Mouse (Mus musculus) kidney, postnatal 14 days (tissue): ENCODE data around the gene Fam171b.
A peak's percentile ranks its signal among the peaks of the same experiment; 100 is the strongest.

Experiments used
- DNase-seq: peaks from one replicate; pipeline ENCODE4 v3.0.0; 2022; ENCODE audit warnings: mixed read lengths

The Fam171b gene

DNA sequence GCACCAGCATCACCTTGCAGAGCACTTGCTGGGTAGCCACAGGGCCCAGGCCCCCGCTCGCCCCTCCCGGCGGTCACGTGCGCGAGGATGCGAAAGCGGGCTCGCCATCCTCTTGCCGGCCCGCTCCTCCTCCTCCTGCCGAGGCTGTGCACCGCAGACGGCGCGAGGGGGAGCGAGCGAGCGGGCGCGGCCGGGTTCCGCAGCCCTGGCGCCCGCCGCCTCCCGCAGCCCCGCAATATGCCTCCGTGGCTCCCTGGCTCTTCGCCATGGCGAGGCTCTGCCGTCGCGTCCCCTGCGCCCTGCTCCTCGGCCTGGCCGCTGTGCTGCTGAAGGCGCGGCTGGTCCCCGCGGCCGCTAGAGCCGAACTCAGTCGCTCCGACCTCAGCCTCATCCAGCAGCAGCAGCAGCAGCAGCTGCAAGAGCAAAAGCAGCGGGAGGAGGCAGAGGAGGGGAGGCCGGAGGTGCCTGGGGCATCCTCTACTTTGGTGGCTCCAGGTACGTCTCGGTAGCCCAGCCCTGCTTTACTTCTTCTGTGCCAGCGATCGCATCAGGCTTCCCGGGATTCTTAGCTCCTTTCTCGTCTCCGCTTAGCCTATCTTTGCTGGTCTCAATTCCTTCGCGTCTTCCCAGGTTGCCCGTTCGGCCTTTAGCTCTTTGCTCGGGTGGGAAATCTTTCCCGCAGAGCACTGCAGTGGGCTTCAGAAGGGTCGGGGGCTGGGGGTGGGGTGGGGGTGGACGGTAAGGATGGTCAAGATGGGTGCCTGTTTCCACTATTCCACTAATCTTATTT is at the start of gene Fam171b:
Fam171b (plus strand) TSS at position 154 of the 790 bp plus-strand sequence.
- DNase-seq, result peak; percentile 70

DNA sequence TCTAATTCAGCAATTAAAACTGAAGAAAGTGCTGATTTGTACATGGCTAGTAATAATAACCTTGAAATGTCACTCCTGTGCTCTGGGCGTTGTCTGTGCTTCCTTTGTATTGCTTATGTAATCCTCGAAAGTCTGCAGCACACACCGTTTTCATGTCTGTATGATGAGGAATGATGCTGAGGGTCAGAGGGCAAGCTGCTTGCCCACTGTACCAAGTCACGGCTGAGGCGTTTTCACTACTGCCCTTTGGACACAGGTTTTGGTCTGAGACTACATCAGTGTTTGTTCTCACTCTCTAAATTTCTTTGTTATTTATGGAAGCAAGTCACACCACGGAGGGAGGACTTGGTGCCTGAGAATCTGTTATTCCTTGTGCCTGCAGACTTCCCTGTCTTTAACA is 46.4 kb upstream of the Fam171b start:
- peak; percentile 51 for DNase-seq

DNA sequence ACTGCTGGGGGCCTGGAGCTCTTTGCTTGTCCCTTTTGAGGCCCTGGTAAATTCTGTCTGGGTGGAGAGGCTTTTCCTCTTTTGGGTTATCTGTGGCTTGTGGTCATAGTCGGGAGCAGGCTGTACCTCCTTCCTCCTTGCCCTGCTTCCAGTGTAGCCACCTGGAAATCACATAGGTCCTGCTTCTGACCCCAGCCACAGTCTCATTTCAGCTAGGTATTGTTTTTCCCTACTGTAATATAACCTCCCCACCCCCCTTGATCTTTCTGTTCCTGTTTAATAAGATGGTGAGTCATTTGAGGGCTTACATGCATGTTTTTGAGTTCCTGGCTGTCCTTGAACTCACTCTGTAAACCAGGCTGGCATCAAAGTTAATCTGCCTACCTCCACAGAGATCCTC is 45.6 kb upstream of the Fam171b start:
- no peak for DNase-seq

DNA sequence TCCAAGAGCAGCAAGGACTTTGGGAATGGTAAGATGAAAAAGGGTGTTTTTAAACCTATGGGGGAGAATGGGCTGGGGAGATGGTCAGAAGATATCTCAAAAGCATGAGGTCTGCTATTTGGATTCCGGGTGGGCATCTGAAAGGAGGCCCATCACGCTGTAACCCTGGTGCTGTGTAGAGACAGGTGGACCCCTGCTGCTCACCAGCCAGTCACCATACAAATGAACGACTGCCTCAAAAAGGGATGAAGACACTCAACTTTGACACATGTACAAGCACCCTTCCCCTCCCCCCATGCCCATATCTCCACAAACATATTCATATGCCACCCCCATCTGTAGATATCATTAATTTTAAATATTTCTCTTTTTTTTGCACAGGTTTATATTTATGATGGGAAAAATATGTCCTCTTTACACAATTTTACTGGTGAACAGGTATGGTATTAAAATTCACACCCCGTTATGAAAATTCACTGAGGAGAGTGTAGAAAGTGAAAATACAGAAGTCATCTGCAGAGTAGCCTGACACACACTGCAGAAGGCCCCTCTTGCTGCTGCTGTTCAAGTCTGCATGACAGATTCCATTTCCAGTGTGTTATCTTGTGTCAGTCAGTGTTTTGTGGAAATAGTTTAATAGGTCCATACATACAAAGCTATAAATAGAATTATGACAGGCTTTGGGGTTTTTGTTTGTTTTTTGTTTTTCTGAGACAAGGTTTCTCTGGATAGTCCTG is 44.0 kb upstream of the Fam171b start:
- DNase-seq, result no peak

DNA sequence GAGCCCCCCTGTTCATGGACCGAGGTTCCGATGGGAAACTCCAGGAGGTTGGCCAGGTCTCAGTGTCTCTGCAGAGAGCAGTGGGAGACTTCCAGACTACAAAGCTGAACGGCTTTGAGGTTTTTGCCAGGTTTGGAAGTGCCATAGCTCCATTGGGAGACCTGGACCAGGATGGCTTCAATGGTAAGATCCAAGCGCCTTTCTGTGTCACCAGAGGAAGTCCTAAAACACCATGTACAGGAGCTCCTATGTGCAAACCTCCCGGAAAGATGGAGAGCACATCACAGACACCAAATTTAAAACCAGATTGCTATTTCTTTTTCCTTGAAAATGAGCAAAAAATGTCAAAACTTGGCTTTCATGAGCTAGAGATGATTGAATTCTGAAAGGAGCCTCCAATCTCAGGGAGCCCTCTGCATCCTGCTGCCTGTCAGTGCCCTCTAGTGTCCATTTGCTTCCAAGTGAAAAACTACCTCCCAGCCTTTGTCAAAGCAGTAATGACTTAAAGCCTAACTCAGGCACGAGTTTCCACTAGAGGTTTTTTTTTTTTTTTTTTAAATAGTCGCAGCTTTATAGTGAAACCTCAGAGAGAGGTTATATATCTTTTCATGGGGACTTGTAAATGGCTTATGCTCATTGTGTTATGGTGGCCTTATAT is 41.2 kb upstream of the Fam171b start:
- peak; percentile 75 for DNase-seq

DNA sequence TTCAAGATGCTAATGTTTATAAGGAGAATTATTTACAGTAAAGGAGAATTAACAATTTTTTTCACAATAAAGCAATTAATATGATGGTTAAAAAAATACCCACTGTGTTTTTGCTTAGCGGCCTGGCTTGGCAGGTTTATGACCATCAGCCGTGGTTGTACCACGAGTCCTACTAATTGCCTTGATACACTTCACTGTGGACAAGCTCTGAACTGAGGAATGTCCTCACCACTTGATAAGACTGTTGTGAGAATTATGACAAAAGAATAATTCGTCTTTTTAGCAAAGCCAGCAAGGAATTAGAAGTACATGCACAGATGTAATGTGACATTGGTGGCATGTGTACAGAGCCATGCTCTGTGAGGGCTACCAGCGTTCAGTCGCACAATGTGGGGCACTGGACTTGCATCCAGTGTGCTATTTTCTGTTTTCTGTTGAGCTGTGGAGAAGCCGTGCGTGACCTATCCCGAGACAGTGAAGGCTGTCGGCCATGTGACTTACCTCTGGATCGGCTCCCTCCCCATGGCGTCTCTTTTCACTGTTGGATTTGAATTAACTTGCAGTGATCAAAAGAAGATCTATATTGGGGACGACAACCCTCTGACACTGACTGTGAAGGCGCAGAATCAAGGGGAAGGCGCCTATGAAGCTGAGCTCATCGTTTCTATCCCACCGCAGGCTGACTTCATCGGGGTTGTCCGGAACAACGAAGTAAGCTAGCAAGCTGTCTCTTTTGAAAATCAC is 20.9 kb upstream of the Fam171b start:
- no peak for DNase-seq

DNA sequence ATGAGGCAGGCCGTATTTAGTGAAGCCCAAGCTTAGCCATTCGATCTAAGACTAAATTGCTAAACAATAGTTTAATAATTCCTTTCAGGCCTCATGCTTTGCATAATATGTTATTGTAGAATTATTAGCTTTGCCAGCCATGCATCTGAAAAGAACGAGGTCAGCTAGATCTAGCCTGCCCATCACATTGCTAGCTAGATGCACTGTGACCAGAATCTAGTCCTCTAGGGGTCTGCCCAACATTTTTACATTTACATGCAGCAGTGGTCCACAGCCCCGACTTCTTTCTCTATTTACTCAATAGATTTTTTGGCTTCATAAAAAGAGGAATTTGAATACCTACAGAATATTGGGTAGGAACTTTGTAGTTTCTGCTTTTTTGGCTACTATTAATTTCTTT is 20.3 kb upstream of the Fam171b start:
- DNase-seq, result no peak

DNA sequence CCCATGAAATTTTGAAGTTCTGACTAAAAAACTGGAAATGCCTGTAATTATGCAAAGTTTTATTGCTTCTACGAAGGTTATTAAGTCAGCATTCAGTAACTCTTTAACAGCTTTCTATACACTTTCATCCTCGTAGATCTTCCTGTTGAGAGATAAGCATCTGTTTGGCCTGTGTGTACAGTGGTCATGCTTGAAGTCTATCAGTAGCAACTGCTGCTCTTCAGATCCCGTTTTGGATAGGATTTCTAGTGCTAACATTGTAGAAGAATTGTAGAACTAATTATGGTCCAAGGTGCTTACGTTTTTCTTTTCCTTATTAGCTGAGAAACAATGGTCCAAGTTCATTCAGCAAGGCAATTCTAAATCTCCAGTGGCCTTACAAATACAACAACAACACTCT is 16.7 kb upstream of the Fam171b start:
- DNase-seq, result no peak

DNA sequence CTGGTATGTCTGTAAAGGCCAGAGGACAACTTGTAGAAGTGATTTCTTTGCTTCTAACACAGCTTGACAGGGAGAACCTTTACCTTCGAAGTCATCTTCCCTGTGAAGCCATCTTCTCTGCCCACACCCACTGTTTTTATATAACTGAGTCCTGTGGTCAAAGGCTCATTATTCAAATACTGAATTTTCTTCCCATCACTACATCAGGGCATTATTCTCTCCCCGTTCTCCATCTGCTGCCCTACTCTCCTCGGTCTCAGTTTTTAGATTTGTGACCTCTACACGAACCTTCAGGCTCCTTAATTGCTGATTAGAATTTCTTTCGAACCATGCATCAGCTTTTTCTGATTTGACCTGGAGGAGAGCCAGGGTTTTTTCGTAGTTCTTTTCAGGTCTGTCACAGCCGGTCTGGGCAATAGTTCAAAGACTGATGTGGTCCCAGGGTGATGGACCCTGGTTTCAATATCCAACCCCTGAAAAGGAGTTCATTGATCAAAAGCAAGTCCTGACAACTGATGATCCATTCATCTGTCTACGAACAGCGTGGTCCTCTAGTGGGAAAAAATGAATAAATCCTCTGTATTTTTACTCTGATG is 14.4 kb upstream of the Fam171b start:
- DNase-seq, result no peak

DNA sequence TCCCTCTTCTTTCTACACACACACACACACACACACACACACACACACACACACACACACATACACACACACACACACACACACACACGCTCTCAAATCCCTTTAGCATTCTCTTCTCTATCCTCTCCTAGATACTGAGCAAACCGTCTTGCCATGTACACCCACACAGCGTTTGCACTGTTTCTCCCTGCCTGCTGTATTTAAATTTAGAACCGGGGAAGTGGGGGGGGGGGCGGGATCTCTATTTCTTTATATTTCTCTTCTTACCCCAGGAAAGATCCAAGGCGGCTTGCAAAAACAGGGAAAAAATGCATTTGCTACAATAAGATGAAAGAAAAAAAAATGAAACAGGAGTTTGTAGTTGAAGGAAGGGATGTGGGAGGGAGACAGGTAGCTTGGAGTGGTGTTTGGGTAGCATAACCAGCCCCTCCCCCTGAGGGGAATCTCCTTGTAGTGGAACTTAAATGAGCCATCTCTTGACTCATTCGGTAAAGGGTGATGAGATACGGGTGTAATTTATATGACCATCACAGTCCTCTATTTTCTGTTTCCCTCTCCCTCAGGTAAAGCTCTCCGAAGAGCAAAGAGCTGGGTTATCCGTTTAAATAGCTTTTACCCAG is 947 bp downstream of the Fam171b start:
- DNase-seq, result no peak

DNA sequence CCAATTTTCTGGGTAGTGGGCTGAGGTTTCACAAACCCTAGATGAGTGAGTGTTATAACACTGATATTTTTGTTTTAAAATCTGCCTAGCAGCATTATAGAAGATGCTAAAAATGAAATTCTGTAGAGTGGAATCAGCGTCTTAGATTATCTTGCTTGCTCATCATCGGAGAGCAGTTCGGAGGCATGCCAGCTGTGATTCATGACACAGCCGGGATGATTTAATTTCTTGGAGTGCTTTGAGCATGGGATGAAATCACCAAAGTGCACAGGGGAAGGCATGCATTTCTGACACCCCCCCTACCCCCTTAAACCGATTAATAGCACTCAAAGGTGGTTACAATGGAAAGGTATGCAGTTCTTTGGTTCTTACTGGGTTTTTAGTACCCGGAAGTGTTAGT is 1.6 kb downstream of the Fam171b start:
- DNase-seq, result no peak

DNA sequence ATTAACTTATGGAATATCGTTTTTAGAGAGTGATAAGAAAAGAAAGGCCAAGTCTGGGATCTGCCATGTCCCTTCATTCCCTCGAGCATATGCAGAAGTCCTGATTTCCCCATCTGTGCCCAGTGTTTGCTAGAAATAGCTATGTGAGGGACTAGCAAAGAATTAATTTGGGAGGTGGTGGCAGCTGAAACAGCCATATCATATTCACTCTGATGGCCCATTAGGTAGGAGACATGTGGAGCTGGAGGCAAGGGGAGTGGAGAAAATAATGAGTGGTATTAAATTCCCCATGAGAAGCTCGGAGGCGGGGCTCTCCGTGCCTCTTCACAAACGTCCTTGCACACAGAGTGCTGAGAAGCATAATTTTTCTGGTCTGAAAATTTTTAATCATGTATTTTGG is 3.7 kb downstream of the Fam171b start:
- DNase-seq, result no peak

DNA sequence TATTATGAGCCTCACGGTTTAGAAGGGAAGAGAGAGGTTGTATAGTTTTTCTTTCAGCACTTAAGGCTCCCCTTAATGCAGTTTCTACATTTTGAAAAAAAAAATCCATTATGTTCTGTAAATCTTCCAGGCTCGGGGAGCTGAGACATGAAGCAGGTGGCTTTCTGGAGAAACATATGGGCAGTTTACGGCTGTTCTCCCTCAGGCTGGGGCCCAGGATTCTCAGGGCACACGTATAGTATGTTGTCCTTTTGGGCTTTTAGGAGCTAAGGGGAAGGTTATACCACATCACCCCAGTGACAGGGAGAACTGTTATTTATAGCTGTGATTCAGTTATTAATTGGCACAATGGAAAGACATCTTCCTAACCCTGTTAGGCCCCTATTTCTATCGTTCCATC is 12.7 kb downstream of the Fam171b start:
- no peak for DNase-seq

DNA sequence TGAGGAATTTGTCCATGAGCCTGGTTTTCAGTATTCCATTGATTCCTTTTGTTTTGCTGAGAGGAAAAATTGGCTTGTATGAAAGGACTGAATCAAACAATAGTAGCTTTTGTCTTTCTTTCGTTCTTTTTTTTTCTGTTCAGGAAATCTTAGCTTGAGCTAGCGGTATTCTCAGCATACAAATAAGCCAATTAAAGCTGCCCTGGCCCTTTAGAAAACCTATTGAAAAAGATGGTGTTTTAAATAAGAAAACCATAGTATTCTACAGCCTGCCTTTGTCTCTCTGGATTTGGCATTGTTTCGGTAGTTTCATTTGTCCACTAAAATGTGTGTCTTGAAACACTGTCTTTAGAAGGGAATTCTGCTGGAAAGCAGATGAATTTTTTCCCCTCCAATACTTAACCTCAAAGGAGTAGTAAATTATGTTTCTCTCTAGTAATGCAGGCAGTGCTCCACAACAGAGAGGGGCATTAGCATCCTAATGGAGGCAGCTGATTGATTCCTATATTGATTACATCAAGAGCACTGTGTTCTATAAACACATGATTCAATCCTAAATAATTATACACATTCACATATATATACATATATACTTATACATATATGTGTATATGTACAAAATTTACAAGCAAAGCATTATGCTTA is 16.6 kb downstream of the Fam171b start:
- DNase-seq, result no peak

DNA sequence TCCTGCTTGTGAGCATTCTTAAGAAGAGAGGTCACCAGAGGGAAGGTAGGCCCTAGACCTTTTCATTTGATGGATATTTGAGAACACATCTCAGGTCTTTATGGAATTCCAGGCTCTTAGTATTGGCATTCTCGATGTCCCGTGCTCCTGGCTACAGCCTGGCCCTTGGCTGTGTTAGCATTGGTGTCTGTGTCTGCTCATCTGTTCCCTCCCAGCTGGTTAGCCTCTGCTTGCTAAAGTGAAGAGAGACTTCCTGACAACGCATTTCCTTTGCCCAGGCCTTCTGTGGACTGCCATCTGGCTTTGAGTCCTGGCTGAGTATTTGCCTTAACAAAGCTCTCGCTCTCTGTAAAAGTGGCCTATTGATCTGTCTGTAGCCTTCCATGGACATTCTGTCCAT is 20.5 kb downstream of the Fam171b start:
- no peak for DNase-seq

DNA sequence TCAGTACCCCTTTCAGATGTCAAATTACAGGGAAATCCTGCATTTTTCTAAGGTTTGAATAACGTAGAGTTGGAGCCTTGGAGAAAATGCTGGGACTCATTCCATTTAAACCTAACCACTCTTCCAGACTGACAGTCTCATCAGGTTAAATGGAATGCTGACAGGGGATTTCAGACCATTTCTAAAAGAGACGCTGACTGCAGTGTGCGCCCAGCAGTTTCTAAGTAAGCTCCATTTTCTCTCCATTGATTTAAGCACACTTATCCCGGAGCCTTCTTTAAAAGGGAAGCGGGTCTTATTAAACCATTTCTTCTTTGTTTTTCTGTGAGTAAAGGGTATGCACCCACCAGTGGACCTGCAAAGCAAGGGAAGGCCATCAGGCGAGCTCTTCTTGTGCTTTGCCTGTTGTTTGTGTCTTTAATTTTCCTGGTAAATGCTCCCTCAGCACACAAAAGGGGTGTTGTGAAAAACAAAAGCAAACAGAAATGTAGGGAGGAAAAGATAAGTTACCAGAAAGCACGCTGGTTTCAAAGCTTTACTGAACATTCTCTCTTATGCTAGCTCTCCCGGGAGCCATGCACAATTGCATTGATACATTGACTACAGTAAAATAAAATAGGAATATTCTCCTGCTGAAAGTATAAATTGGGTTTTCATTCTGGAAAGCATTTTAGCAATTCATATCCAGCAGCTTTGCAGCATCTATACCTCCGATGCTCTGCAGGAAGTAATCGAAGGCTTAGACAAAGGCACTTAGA is 23.1 kb downstream of the Fam171b start:
- no peak for DNase-seq

DNA sequence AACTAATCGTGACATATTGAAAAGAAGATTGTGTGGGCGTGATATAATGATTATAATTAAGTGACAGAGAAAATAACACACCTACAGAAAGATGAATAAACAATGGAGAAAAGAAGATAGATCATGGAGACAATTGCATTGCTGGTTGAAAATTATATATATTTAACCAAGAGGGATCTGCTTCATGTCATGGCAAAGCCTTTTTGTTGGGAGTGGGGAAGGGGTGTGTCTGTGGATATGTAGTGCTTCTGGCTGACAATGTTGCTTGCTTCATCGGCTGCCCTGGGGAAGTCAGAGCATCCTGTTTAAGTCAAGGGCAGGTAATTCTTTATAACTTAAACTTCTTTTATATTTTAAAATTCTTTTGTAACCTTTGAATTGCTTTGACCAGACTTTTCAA is 36.1 kb downstream of the Fam171b start:
- DNase-seq, result no peak

DNA sequence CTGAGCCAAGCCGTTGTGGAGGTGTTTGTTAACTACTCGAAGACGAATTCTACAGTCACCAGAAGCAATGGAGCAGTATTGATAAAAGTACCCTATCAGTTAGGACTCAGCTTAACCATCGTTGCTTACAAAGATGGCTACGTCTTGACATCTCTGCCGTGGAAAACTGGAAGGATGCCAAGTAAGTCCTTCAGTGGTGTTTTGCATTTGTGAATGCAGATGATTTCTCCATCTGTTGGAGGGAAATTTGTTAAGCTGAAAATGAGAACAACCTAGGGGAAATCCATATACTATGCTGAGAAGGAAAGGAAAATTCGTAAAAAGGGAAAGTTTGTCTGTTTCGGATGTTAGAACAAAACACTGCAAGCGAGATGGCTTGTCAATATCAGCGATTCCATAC is 41.0 kb downstream of the Fam171b start:
- no peak for DNase-seq

DNA sequence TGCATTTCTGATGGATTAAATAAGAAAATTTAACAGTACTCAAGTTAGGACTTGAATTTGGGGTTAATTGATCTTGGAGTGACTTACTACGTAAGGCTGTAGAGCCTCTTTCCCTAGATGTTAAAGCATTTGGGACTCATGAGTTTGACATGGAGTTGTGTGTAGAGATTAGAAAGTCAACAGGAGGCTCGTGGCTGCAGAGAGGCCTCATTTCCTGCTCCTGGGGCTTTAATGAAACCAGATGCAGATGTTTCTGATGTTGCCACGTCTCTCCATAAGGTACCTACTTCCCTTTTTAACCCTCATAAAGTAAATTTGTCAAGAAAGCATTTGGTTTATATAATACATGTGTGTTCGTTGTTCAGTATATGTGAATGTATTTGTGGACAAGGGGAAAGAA is 43.8 kb downstream of the Fam171b start:
- DNase-seq, result no peak

DNA sequence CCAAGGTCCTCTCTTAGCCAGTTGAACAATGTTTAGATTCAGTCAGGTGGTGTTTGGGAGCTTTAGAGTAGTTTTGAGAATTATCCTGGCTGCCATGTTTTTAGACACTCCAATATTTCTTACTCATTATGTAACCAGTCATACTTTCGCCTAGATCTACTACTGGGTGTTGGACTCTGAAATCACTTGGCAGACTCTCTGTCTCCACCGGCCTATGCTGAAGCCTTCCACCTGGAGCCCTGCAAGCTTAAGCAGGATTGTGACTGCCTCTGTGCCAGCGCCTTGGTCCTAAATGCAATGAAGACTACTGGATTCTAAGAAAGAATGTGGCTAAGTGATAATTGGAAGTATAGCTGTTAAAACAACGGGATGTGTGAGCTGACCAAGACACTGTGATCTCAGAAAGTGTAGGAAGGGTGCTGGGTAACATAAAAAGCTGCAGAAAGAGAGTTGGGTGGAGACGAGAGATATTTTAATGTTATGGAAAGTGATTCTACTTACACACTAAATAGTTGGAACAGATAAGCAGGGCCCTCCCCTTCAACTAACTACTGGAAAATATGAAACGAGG is 71.5 kb downstream of the Fam171b start:
- no peak for DNase-seq

DNA sequence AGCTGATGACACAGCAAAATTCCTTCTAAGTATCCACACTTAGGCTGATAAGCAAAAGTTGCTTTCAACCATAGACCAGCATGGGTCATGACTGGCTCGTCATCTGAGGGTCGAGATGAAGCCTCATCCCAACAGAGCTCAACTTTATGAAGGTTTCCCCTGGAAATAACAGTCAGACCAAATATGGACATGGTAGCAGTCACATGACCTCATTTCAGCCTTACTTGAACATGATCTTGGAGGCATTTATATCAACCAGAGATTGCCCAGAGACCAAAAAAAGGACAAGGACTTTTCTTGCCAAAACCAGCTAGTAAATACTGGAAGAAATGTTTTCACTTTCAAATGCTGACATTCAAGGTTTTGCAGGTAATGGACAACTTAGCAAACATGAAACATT is 81.3 kb downstream of the Fam171b start:
- DNase-seq, result no peak
